Mouse (Mus musculus) liver, embryonic 14.5 days (tissue): Measurements from ENCODE around the gene Tsnaxip1. TPM values are rescaled to one million over a fixed set of nuclear protein-coding genes. Genes with fewer than 3 reads are reported as not detected.

Experiments
- ATAC-seq: fragments of 200-750 bp; cut with Nextera tagmentation; 2 replicates; pipeline ENCODE4 v1.8.0; 2017; ENCODE audit warnings: moderate number of reproducible peaks, mild to moderate bottlenecking, moderate library complexity; ENCODE audit not compliant: insufficient read depth
- DNase-seq, 3 experiments: peaks; one replicate each; pipeline ENCODE4 v3.0.0-alpha.2; 2012 to 2013; ENCODE audit warnings: low read depth in 3 of 3, low spot score in 3 of 3
- H3K27ac ChIP-seq: fragments of 300-500 bp; sonication (generic); 2 replicates; pipeline ENCODE4 v1.5.1; 2014; ENCODE audit warnings: moderate library complexity, mild to moderate bottlenecking, control low read depth, inconsistent platforms
- H3K27me3 ChIP-seq: fragments of 300-500 bp; sonication (generic); 2 replicates; pipeline ENCODE4 v1.6.1; 2014; ENCODE audit warnings: mild to moderate bottlenecking, low read length, moderate library complexity; ENCODE audit not compliant: control insufficient read depth, insufficient read depth
- H3K36me3 ChIP-seq: fragments of 300-500 bp; sonication (generic); replicated peaks from 2 replicates; pipeline ENCODE4 v1.6.1; 2014; ENCODE audit warnings: low read depth; ENCODE audit not compliant: control insufficient read depth, insufficient read depth
- H3K4me1 ChIP-seq, 2 experiments: fragments of 200-500 bp in 1 of 2; fragments of 300-500 bp in 1 of 2; sonication (generic) in 1 of 2; replicated peaks; 2 replicates each; pipeline ENCODE4 v1.6.1; 2012 to 2014; ENCODE audit warnings: antibody characterized with exemption in 1 of 2, inconsistent platforms in 1 of 2, low read length in 1 of 2; ENCODE audit not compliant: control insufficient read depth in 2 of 2, insufficient read depth in 2 of 2
- H3K4me2 ChIP-seq: fragments of 300-500 bp; sonication (generic); 2 replicates; pipeline ENCODE4 v1.6.1; 2014; ENCODE audit warnings: low read depth, mild to moderate bottlenecking, control low read depth, moderate library complexity
- H3K4me3 ChIP-seq, 2 experiments: fragments of 200-500 bp in 1 of 2; fragments of 300-500 bp in 1 of 2; sonication (generic) in 1 of 2; 2 replicates each; pipeline ENCODE4 v1.5.1; 2012 to 2014; ENCODE audit warnings: low read depth in 2 of 2, low read length in 2 of 2, mild to moderate bottlenecking in 2 of 2, control low read depth in 1 of 2, inconsistent platforms in 1 of 2, moderate library complexity in 1 of 2; ENCODE audit not compliant: insufficient read depth in 1 of 2
- H3K9ac ChIP-seq: fragments of 300-500 bp; sonication (generic); replicated peaks from 2 replicates; pipeline ENCODE4 v1.6.1; 2014; ENCODE audit warnings: mild to moderate bottlenecking, control low read depth, moderate library complexity
- H3K9me3 ChIP-seq: fragments of 300-500 bp; sonication (generic); 2 replicates; pipeline ENCODE4 v1.6.1; 2016; ENCODE audit warnings: low read length, mixed read lengths; ENCODE audit not compliant: control insufficient read depth
- CTCF ChIP-seq: IDR thresholded peaks from 2 replicates; pipeline ENCODE4 v1.5.1; 2016; ENCODE audit warnings: antibody characterized with exemption, low read depth, control low read depth
- EP300 ChIP-seq: IDR thresholded peaks from 2 replicates; pipeline ENCODE4 v1.6.1; 2016; ENCODE audit warnings: antibody characterized with exemption, low read depth
- WGBS: fragments of 180-500 bp; shearing (Covaris S2); extraction: QIAGEN DNeasy Blood & Tissue Kit; methylation state at CpG from one replicate; pipeline ENCODE4 v1.1.7; 2014; ENCODE audit not compliant: insufficient replicate concordance; 5-methylcytosine and 5-hydroxymethylcytosine counted together
- polyA plus RNA-seq, 2 experiments: library from polyadenylated mRNA; depleted of rRNA in 1 of 2; stranded (reverse) in 1 of 2; unstranded in 1 of 2; fragments of >200 nt; fragmentation: Nextera tagmentation in 1 of 2; extraction: Ambion mirVana in 1 of 2; gene quantifications; 2 replicates each; pipeline versions ENCODE4 v1.2.1 to v1.2.3; 2012 to 2014

Gene Tsnaxip1
- polyA plus RNA-seq, 2 experiments = 0.04 to 0.06 TPM

DNA sequence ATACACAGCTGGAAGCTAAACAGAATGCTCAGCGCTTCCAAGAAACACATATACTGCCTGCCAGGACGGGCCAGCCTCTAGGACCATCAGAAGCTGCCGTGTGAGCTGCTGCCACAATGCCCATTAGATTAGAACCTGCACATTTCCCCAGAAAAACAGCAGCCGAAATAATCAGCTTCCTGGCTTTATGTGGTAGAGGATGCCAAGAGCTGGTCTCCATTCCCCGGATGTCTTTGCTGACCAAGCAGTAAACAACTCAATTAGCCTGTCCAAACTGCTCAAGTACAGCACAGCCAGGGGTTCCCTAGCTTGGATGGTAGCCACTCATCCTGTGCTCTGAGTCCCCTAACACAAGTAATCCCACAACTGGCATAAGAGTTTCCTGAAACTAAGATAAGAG lies 19.8 kb upstream of the Tsnaxip1 start:
- H3K4me3 ChIP-seq = no peak overlapping the region
- H3K4me2 ChIP-seq = no peak overlapping the region
- peak overlapping the region; percentile 15; the same call in 1 of the 2 replicates for H3K9ac ChIP-seq
- ATAC-seq (no peak), DNase-seq (no peak)
- peaks cover 56 to 64% of the 10 kb centered on the region in 2 experiments for H3K4me1 ChIP-seq
- no peaks in the 10 kb centered on the region for H3K9me3 ChIP-seq
- H3K27ac ChIP-seq = peak overlapping the region; percentile 26
- no peaks in the 10 kb centered on the region for H3K27me3 ChIP-seq
- H3K36me3 ChIP-seq = peaks cover 88% of the 10 kb centered on the region
- TF ChIP-seq CTCF = no peak
- TF ChIP-seq EP300 = no peak
- 74% methylated on average over 5 of the region's 5 CpGs for WGBS

DNA sequence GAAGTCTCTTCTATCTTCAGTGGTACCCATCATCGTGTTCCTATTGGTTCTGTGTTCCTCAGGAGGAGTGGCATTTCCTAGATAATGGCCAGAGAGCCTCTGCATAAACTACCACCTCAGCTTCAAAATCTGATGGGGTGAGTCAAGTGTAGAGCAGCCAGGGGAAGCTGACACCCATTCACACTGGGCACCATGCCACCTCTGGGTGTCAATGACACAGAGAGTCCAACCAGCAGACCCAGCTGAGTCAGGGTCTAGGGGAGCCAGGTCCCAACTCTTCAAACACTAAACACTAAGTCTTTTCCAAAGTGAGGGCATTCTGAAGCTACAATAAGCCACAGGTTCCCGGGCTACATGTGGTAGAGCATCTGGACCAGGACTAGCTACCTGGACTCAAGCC lies 19.1 kb upstream of the Tsnaxip1 start:
- TF ChIP-seq CTCF (no peak), EP300 (no peak)
- Histone ChIP-seq H3K36me3 (peaks cover 91% of the 10 kb centered on the region), H3K4me2 (peak overlapping the region; percentile 26; the same call in 1 of the 2 replicates), H3K4me3 (no peak overlapping the region), H3K9ac (no peak overlapping the region), H3K9me3 (no peaks in the 10 kb centered on the region), H3K4me1 (peaks cover 57 to 66% of the 10 kb centered on the region in 2 experiments), H3K27ac (peak overlapping the region; percentile 47; the same call in 1 of the 2 replicates), H3K27me3 (no peaks in the 10 kb centered on the region)
- 86% methylated on average over 2 of the region's 2 CpGs for WGBS
- DNase-seq (no peak), ATAC-seq (no peak)

DNA sequence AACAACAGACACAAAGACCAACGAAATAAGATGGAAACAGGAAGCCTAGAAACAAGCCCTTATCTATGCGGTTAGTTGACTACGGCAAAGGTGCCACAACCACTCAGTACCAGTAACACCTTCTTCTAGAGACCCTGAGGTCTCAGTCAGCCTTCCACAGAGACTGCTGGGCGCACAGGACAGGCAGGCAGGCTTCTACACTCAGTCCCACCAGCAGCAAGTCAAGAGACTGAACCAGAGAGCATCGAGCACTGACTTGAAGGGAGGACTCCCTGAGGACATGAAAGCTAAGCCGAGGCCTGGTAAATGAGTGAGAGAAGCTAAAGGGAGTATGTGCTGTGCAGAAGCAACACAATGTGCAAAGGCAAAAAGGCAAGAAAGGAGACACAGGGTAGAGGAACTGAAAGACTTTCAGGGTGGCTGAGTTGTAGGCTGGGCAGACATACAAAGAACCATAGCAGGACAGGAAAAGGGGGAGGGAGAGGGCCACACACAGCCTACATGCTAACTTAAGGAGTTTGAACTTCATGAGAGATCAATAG lies 17.2 kb upstream of the Tsnaxip1 start:
- H3K4me2 ChIP-seq = peak overlapping the region; percentile 61
- ATAC-seq = no peak
- peak overlapping the region; percentile 82 for H3K27ac ChIP-seq
- peaks cover 87% of the 10 kb centered on the region for H3K36me3 ChIP-seq
- H3K9ac ChIP-seq = peak overlapping the region; percentile 5
- TF ChIP-seq EP300 (no peak), CTCF (no peak)
- no peaks in the 10 kb centered on the region for H3K9me3 ChIP-seq
- 42% methylated on average over 6 of the region's 6 CpGs for WGBS
- H3K4me3 ChIP-seq = peak overlapping the region; percentile 1 to 34; a peak in 1 of 4 replicates
- peaks cover 65 to 75% of the 10 kb centered on the region in 2 experiments for H3K4me1 ChIP-seq
- H3K27me3 ChIP-seq = no peaks in the 10 kb centered on the region
- DNase-seq = no peak

DNA sequence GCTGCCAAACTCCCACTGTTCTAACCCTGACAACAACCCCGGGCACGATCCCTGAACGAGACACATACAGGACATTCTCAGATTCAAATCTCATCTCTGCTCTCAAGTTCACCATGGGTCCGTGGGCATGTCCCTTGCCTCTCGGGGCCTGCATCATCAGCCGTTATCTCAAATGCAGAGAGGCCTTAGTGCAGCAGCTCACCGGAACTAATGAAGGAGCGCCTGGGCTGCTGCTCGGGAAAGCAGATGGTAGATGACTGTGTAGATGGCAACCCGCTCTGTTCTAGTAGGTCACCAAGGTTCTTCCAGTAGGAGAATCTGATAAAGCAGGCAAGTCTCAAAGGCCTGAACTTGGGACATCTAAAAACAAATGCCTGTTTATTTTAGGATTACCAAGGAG lies 16.5 kb upstream of the Tsnaxip1 start:
- Histone ChIP-seq H3K36me3 (peaks cover 85% of the 10 kb centered on the region), H3K27ac (peak overlapping the region; percentile 82), H3K4me1 (peaks cover 68 to 73% of the 10 kb centered on the region in 2 experiments), H3K9ac (peak overlapping the region; percentile 58), H3K27me3 (no peaks in the 10 kb centered on the region), H3K9me3 (no peaks in the 10 kb centered on the region), H3K4me3 (peak overlapping the region; percentile 4 to 34; a peak in 3 of 4 replicates), H3K4me2 (peak overlapping the region; percentile 61)
- DNase-seq (no peak), ATAC-seq (peak; percentile 51)
- no peak for TF ChIP-seq EP300
- no peak for TF ChIP-seq CTCF
- WGBS = 36% methylated on average over 10 of the region's 10 CpGs

DNA sequence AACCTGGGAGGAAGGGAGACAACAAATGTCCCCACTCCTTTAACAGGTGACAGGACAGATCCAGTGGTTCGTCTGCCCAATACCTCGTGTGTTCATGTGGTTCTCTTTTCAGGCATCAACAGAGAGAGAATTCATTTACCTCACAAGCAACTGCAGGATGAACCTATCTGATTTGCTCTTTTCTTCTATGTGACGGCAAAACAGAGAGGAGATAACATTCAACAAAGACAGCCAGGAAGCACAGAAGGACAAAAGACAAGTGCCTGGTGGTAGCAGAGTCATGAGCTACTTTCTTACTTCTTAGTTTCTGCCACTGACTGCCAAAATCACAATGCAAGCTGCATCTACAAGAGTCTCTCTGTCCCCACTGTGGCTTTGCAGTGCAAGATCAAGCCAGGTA lies 16.0 kb upstream of the Tsnaxip1 start:
- Histone ChIP-seq H3K4me3 (peak overlapping the region; percentile 4 to 34; a peak in 3 of 4 replicates), H3K4me1 (peaks cover 67 to 71% of the 10 kb centered on the region in 2 experiments), H3K36me3 (peaks cover 84% of the 10 kb centered on the region), H3K9me3 (no peaks in the 10 kb centered on the region), H3K4me2 (peak overlapping the region; percentile 61), H3K27me3 (no peaks in the 10 kb centered on the region), H3K9ac (peak overlapping the region; percentile 58), H3K27ac (peak overlapping the region; percentile 82)
- TF ChIP-seq EP300 = no peak
- TF ChIP-seq CTCF = no peak
- 41% methylated on average over 3 of the region's 3 CpGs for WGBS
- no peak for DNase-seq
- ATAC-seq = no peak
